Mouse (Mus musculus) adrenal gland, adult (tissue): ENCODE results near the gene Klhl21.
A peak's percentile ranks its signal among the peaks of the same experiment; 100 is the strongest.
"Not testable (repeated sequence)": the region's sequence is repeated elsewhere in the genome, so short reads cannot be mapped to it uniquely, and the experiment has no call there.

Source experiments
- DNase-seq, 2 experiments: peaks; one replicate each; pipeline ENCODE4 v3.0.0; 2022 to 2023; ENCODE audit warnings: low spot score in 1 of 2; ENCODE audit not compliant: inconsistent age in 2 of 2

The Klhl21 gene

GRCm38 (mm10) chr4:152020024-152020423, 11.4 kb downstream of the Klhl21 start:
- DNase-seq = no peak

GRCm38 (mm10) chr4:152021568-152022097, 13.0 kb downstream of the Klhl21 start:
- no peak for DNase-seq

GRCm38 (mm10) chr4:152022506-152022905, 13.9 kb downstream of the Klhl21 start:
- DNase-seq = no peak

DNA sequence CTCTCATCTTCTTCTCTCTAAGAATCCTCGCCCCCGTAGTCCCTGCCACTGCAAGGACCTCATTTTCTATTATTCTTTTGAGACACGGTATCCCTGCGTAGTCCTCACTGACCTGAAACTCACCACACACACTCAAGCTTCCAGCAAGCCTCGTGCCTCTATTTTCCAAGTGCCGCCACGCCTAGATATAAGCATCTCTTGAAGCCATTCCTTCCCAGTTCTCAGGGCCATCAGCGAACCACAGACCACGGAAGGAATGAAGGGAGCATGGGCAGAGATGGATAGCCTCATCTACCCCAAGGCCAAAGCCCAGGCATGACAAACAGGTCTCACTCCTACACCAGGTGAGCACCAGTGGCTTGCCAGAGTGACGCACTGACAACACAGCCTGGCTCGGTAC, 15.9 kb downstream of the Klhl21 start:
- DNase-seq = no peak

DNA sequence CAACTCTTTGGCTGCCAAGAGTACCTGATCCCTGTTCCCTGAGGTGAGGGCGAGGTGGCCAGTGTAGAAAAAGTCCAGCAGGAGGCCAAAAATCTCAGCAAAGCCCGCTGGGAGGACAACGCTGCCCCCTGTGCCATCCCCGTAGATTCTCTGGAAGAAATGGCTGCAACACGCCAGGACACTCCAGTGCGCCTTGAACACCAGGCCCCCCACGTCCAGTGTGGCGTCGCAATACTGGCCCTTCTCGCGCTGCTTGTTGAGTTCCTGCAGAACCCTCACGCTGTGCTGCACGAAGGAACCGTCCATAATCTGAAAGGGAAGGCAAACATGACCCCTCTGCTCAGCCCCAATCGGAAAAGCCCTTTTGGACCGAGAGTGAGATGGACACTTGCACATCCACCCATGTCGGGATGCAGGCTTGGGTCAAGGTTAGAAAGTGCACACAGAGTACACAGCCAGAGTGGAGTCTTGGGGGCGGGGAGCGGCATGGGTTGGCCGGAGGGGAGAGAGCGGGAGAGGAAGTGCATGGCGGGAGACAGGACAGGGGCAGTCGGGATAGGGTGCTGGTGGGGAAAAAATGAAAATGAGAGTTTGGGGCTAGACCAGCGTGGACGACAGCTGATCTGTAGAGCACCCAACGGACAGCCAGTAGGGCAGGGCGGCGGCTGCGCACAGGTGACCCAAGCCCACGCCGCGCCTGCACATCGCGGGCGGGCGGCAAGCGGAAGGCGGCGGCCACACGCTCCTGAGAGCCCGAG, 18.3 kb downstream of the Klhl21 start:
- no peak for DNase-seq

GRCm38 (mm10) chr4:152027524-152027923, 18.9 kb downstream of the Klhl21 start, which contains the start of gene Zbtb48:
Gene Zbtb48 (minus strand): TSS chr4:152027671.
- peak; percentile 98 to 99 for DNase-seq

GRCm38 (mm10) chr4:152028456-152028855, 19.9 kb downstream of the Klhl21 start:
- no peak for DNase-seq

GRCm38 (mm10) chr4:152029087-152029486, 20.5 kb downstream of the Klhl21 start:
- DNase-seq = no peak

DNA sequence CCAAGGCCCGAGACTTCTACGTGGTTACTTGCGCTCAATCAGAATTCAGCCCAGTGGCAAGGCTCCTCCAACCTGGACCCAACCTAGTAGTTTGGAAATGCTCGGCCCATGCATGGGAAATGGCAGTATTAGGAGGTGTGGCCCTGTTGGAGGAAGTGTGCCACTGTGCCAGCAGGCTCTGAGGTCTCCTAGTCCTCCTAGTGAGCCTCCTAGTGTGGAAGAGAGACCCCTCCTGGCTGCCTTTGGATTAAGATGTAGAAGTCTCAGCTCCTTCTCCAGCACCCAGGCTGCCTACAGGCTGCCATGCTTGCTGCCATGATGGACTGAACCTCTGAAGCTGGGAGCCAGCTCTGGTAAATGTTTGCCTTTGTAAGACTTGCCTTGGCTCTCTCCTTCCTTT, 21.4 kb downstream of the Klhl21 start:
- DNase-seq = no peak

- DNase-seq = no peak
Observed at GRCm38 (mm10) chr4:152032922-152033321, 24.3 kb downstream of the Klhl21 start.

- DNase-seq = not testable (repeated sequence)
Observed at GRCm38 (mm10) chr4:152036464-152036863, 27.9 kb downstream of the Klhl21 start.

DNA sequence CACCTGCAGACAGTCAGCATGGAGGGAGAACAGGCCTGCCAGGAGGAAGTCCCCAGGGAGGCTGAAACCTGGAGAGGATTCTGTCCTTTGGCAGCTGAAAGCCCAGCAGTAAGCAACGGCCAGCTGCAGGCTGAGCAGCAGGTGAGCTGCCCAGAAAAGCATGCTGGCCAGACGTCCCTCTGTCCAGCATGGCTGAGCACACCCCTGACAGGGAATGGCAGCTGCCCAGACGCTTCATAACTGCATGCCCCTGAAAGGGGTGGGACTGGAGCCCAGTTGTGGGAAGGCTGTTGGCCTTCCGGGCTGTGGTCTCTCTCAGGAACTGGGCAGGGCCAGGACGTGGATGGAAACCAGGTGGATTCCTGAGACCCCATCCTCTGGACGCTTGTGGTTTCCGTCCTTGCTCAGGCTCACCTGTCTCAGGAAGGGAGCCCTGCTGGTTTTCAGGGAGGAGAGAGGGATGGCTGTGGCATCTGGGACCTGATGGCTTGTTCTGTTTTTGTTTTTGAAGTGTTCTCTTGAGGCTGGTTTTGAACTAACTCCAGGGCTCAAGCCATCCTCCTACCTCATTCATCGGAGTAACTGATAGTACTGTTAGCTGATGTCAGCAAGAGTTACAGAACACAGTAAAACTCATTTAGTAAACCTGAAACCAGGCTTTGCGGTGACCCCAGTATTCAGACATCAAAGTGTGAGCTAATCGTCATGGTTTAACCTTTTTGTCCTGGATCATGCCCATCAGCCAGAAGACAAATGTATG, 29.8 kb downstream of the Klhl21 start, which contains the start of gene Tas1r1:
Gene Tas1r1 (minus strand): TSS at position 344 of the 760 bp plus-strand sequence.
- no peak for DNase-seq

DNA sequence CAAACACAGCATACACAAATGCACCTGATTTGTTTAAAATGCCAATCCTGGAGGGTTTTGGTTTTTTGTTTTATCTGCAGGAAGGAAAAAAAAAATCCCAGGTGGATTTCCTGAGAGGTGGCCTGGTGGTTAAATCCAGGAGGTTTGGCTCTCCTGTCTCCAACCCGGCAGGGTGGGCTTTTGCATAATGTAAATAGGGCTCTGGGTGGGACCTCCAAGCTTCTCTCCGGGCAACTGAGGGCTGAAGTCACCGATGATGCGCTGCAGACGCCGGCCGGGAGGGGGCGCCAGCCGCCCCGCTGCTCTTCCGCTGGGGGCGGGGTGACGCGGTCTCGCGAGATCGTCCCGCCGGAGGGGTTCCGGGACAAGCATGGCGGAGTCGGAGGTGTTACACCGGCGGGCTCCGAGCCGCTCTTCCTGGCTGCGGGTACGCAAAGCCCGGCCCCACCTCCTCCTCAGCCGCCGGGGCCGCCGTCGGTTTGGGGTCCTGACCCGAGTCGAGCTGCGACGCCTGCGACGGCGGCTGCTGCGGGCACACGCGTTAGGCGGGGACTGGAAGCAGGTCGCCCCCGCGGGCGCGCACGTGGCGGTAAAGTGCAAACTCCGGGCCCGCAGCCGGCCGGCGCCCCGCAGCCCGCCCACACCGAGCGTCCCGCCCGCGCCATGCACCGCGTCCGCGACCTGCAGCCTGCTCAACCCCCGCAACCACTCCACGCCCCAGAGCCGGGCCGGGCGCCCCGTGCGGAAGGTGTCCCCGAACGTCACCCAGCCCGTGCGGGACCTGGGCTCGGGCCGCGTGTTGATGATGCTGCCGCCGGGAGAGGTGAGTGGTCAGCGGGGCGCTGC, 30.6 kb downstream of the Klhl21 start, which contains the start of gene Nol9:
Gene Nol9 (plus strand): TSS at position 337 of the 846 bp plus-strand sequence.
- peak; percentile 94 to 97 for DNase-seq

DNA sequence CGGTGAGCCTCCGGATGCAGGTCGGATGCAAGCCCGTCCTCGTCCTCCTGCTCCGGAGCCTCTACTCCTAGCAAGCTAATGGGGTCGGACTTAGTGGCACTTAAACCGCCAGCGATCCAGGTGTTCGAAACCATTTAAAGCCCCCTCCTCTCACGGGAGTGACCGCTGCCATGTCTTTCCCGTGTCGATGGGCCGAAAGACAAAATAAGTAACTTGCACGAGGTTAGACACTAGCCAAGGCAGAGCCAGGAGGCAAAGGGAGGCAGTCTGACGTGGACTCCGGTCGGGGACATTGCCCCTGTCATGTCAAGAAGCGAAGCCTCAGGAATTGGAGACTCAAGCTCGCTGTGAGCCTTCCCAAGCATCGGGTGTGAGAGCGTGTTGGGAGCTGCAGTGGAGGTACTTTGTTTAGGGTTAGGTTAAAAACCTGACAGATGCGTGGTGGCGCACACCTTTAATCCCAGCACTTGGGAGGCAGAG, 31.3 kb downstream of the Klhl21 start:
- DNase-seq = no peak

DNA sequence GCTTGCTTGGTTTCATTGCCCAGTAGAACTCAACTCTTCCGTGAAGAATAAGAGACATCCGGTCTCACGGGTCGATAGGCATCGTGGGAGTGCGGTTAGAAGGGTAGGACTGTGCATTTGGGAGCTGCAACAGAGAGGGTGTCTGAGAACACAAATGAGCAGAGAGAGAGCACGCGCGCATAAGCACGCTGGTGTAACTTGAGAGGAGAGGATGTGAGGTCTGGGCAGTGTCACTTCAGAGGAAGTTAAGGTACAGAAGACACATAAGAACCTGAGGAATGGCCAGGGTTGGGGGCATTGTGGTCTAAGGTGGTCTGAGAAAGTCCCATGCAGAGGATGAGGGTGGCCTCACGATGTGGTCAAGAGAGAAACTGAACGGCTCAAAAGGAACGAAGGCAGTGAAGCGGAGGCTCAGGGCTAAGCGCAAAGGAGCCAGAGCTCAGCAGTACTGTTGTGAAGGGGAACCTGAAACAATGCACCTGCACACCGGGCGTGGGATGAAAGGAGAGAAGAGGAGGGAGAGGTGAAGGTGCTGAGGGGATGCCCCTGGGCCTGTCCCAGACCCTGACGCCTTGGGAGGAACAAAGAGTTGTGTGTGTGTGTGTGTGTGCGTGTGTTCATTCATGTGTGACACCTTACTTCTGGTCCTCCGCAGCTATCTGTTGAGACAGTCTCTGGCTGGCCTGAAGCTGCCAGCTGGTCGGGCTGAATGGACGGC, 33.5 kb downstream of the Klhl21 start:
- no peak for DNase-seq

- DNase-seq = no peak
Observed at GRCm38 (mm10) chr4:152043171-152043570, 34.6 kb downstream of the Klhl21 start.

DNA sequence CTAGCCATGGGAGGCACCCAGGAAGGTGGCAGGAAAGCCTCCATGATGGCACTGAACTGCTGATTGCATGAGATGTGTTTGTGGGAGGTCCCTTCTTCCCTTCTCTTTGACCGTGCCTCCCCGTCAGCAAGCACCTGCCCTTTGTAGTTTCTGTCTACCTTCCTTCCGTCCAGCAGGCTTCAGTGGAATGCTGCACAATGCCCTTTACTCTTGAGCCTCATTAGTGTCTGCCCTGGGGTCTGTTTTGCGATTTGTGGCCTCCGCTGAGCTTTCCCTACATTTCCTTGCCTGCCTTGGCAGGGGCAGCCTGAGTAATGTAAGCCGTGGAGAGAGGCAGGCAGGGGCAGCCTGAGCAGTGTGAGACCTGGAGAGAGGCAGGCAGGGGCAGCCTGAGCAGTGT, 36.0 kb downstream of the Klhl21 start:
- DNase-seq = no peak

DNA sequence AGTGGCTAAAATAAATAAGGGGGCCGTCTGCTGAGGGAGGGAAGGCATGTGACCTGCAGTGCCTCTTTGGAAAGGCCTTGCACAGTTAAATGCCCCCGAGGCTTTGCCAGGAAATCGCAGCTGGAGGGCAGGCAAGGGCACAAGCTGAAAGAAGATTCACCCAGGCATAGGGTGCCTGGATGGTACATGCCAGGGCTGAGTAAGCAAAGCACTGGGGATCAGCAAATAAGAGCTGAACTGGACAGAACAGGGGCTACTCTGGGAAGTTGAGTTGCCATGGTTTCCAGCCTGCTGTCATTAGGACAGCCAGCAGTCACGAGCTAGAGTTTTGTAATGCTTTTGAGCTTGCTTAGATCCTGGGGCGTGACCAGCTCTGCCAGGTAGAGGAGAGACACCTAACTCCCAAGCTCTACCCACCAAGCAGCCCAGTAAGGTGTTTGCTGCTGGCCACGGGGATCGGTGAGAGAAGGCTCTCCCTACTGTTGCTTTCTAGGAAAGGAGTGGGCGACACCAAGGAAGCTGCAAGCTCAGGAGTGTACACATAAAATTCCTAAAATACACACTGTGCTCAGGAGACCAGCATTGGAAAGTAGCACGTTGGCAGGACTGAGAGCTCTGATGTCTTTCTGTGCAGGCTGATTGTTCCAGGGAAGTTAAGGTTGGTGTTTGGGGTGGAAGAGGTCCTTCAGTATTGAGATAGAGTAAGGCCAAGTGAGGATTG, 53.9 kb downstream of the Klhl21 start:
- peak in 1 of 2 experiments; percentile 54 for DNase-seq

DNA sequence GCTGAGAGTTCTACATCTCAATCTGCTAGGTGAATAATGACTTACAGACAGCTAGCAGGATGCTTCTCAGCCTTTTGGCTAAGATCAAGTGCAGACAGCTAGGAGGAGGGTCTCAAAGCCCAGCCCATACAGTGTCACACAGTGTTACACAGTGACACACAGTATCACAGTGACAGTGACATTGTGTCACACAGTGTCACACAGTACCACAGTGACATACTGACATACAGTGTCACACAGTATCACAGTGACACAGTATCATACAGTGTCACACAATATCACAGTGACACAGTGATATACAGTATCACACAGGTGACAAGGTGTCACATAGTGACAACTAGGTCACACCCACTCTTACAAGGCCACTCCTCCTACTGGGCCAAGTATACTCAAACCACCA, 58.7 kb downstream of the Klhl21 start:
- no peak for DNase-seq
